Mouse (Mus musculus) Patski (cell line): Measurements from ENCODE around the gene Camta1. TPM values are rescaled to one million over a fixed set of nuclear protein-coding genes. Genes with fewer than 3 reads are reported as not detected.

ENCODE experiments used
- ATAC-seq: fragments of 100-300 bp; one replicate; pipeline ENCODE4 v1.8.0; 2021
- CTCF ChIA-PET: fragments of 350-600 bp; sonication (Branson Sonifier 250); formaldehyde crosslinking; loops from one replicate; lab custom pipeline; 2022; ENCODE audit warnings: inconsistent platforms; lab: Charles Lee
- POLR2A ChIA-PET: fragments of 350-600 bp; sonication (Branson Sonifier 250); formaldehyde crosslinking; loops from one replicate; lab custom pipeline; 2022; ENCODE audit warnings: antibody characterized with exemption, inconsistent platforms; lab: Charles Lee
- DNase-seq: peaks from one replicate; pipeline ENCODE4 v3.0.0-alpha.2; 2011; ENCODE audit warnings: low read depth, low spot score
- H3K27me3 ChIP-seq: fragments of 371-371 bp; one replicate; pipeline ENCODE4 v1.5.1; 2021
- CTCF ChIP-seq: fragments of 100-300 bp; IDR thresholded peaks from one replicate; pipeline ENCODE4 v1.5.1; 2021
- in situ Hi-C: fragments of 300-500 bp; cut with MboI; formaldehyde crosslinking; loops from 3 replicates; pipeline ENCODE4 v1.11.1; 2018; ENCODE audit warnings: low pct_unique_long_range_greater_than_20kb, mixed read lengths
- polyA plus RNA-seq: library from polyadenylated mRNA; unstranded; gene quantifications from one replicate; pipeline ENCODE4 v1.2.3, GENCODE M21; 2021

Camta1 gene
- polyA plus RNA-seq, 1 experiment from 2014 or later, result 28.0 TPM

DNA sequence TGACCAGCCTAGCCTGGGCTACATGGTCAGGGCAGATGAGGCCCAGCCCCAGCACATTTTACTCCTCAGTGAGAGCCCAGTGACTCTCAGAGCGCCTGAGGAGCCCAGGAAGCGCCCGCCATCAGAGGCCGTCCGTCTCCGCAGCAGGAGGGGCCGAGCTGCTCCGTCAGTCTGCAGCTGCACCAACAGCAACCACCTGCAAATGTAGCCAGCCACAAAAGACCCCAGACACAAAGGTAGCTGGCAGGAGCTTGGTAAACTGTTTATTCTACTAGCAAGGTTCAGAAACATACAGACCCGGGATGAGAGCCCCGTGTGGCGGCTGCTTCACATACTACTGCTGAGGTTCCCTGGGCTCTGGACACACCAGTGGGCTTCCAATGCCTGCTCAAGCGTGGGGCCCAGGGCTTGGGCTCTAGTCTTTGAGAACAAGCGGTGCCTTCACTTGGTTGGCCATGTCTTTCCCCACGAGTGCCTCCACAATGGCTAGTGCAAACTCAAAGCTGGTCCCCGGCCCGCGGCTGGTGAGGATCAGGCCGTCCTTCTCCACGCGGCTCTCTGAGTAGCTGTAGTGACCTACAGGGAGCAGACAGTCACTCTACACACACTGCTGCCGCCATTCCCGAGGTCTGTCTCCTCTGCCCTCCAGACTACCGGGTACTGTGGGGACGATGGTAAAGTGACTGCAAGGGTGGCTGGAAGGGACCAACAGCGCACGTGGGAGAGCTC, 964.6 kb downstream of the Camta1 start:
- no peak for TF ChIP-seq CTCF
- DNase-seq, result no peak
- ChIA-PET POLR2A (no interaction called here), CTCF (no interaction called here)
- no peaks in the 10 kb centered on the region for H3K27me3 ChIP-seq
- in situ Hi-C loops, result loop anchor here (5.0 kb wide), 1 partner anchor 240 kb away; no protein-coding TSS in a partner anchor
- no peak for ATAC-seq

DNA sequence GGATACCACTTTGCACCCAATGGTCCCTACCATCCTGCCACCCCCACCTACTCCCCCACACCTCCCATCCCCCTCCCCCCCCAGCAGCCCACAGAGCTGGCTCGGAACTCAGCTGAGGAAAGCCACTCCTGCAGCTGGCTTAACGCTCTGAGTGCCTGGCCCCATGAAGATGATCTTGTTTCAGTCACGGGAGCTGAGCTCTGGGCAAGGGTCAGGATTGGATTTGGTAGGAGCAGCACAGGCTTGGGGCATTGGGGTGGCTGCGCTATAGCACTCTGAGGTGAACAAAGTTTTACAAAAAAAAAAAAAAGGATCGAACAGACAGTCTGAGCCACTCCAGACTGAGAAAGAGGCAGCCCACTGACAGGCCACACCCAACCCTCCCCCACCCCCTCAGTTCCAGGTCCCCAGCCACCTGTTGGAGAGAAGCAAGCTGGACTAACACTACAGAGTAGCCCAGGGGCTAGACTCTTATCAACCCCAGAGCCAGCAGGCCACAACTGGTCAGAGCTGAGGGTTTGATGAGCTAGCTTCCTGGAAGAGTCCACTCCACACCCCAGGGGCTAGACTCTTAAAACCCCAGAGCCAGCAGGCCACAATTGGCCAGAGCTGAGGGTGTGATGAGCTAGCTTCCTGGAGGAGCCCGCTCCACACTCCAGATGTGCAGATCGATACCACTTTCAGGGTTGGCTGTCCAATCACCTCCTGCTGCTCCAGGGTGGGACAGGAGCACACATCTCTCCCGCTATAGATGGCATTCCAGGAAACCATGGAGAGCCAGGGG, 966.8 kb downstream of the Camta1 start:
- ChIA-PET CTCF (no interaction called here), POLR2A (no interaction called here)
- in situ Hi-C loops, result loop anchor here (5.0 kb wide), 1 partner anchor 238 kb away; no protein-coding TSS in a partner anchor
- H3K27me3 ChIP-seq, result no peaks in the 10 kb centered on the region
- DNase-seq (no peak), ATAC-seq (no peak)
- TF ChIP-seq CTCF, result no peak

DNA sequence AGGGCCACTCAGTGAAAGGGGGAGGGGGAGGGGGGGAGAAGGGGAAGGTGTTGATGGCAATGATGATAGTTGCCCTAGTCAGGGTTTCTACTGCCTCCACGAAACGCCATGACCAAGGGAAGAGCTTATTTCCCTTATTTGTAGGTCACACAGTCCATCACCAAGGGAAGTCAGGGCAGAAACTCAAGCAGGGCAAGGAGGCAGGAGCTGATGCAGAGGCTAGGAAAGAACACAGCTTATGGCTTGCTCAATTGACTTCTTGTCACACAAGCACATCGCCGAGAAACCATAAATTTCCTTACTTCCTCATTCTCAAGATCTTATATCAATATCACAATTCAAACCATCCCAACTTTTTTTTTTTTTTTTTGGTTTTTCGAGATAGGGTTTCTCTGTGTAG, 970.4 kb downstream of the Camta1 start:
- in situ Hi-C loops, result no loop called here
- ATAC-seq (no peak), DNase-seq (no peak)
- no peak for TF ChIP-seq CTCF
- ChIA-PET POLR2A (interaction anchor here (0.6 to 1.5 kb wide), 2 partner anchors 19 to 266 kb away, joined by 3 to 4 read pairs; no protein-coding TSS in a partner anchor), CTCF (interaction anchor here (1.5 to 2.5 kb wide), 2 partner anchors 11 to 35 kb away, joined by 3 to 11 read pairs; no protein-coding TSS in a partner anchor)
- H3K27me3 ChIP-seq, result no peaks in the 10 kb centered on the region

DNA sequence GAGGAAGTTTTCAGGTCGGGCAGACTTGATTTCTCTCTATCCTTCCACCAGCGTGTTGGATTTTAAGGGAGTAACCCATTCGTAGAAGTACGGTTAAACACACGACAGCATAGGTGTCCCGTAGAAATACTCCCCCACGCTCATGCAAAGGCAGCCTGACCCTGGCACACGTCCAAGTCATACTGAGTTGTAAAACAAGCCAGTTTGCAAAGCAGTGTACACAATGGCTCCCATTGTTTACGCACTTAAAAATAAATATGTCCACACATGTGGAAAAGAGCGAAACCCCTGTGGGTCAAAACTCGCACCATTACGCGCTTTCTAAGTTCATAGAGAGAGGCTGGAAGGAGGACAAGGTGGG, 971.7 kb downstream of the Camta1 start:
- TF ChIP-seq CTCF, result no peak
- DNase-seq (no peak), ATAC-seq (no peak)
- ChIA-PET CTCF (no interaction called here), POLR2A (no interaction called here)
- H3K27me3 ChIP-seq, result no peaks in the 10 kb centered on the region
- in situ Hi-C loops, result no loop called here

DNA sequence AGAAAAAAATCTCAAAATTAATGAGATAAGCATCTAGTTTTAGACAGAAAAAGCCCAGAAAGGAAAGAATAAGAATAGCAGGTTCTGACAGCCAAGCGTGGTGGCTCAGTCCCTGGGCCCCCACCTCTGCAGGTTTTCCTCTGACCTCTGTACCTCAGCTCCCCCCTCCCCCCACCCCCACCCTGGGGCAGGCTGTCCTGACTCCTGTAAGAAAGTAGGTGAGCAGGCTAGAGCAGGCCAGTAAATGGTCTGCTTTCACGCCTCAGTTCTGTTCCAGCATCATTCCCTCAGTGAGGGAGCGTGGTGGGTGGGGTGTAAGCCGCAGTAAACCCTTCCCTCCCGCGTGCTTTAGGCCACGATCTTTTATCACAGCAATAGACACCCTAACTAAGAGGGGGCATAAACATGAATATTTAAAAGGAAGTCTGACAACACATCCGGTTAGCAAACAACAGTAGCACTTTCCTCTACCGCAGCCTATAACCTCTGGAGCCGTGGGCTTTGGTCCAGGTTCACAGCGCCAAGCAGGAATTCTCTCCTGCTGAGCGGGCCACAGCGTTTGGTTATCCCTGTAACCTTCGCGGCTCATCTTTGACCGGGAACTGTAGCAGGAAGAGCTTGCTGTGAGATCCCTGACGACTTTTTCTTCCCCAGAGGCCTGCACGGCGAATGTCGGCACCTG, 972.3 kb downstream of the Camta1 start:
- in situ Hi-C loops, result no loop called here
- CTCF ChIA-PET, result no interaction called here
- POLR2A ChIA-PET, result no interaction called here
- no peaks in the 10 kb centered on the region for H3K27me3 ChIP-seq
- no peak for ATAC-seq
- no peak for DNase-seq
- no peak for TF ChIP-seq CTCF

DNA sequence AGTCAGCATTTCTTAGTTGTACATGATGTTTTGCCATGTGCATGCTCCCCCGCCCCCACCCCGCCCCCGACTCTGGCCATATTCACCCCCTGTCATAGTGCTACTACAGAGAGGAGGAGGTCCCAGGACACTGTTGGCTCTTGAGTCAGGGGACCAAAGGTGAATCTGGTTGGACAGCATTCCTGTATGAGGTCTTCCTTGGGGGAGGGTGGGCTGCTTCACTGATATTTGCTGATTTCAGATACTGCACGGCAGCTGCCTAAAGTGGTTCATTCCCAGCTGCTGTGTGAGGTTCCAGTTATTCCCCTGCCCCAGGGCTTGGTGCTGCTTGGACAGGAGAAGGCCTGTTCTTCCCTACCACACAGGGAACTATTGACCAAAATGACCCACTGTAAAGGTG, 973.2 kb downstream of the Camta1 start:
- ChIA-PET POLR2A (no interaction called here), CTCF (no interaction called here)
- no peaks in the 10 kb centered on the region for H3K27me3 ChIP-seq
- no peak for DNase-seq
- in situ Hi-C loops, result no loop called here
- TF ChIP-seq CTCF, result no peak
- no peak for ATAC-seq

DNA sequence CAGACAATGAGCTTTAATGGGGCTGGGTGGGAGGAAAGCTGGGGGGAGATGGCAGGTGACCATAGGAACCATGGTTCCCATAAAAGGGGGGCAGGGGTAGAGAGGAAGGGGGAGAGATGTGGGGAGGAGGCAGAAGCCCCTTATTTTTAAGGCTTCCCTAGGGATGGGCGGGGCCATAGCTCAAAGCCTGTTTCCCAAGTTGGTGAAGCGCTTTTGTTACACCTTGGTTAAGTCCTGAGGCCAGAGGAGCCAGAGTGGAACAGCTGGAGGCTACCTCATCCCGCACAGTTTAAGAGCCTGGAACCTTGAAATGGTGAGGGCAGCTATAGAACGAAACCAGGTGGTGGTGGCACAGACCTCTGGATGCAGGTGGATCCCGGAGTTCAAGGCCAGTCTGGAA, 973.8 kb downstream of the Camta1 start:
- H3K27me3 ChIP-seq, result no peaks in the 10 kb centered on the region
- ChIA-PET POLR2A (no interaction called here), CTCF (interaction anchor here (1.3 kb wide), 1 partner anchor 10 kb away, joined by 5 read pairs; no protein-coding TSS in a partner anchor)
- TF ChIP-seq CTCF, result no peak
- in situ Hi-C loops, result no loop called here
- DNase-seq, result no peak
- ATAC-seq, result no peak

DNA sequence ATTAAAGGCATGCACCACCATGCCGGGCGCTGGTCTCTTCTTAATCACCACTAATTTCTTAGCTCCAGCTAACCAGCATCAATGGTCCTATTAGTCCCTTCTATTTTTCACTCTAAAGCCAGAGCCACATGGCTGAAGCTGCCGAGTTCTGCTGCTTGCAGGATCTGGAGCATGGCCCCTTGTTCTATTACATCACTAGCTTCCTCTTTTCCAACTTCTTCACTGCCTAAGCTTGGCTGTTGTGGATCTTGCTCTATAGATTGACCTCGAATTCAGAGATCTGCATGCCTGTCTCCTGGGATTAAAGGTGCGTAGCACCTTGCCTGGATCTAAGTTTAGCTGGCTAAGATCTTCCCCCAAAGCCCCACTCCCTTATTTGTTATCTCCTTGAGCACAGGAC, 979.0 kb downstream of the Camta1 start:
- CTCF ChIA-PET, result no interaction called here
- POLR2A ChIA-PET, result no interaction called here
- TF ChIP-seq CTCF, result no peak
- DNase-seq (no peak), ATAC-seq (no peak)
- in situ Hi-C loops, result no loop called here
- H3K27me3 ChIP-seq, result no peaks in the 10 kb centered on the region

DNA sequence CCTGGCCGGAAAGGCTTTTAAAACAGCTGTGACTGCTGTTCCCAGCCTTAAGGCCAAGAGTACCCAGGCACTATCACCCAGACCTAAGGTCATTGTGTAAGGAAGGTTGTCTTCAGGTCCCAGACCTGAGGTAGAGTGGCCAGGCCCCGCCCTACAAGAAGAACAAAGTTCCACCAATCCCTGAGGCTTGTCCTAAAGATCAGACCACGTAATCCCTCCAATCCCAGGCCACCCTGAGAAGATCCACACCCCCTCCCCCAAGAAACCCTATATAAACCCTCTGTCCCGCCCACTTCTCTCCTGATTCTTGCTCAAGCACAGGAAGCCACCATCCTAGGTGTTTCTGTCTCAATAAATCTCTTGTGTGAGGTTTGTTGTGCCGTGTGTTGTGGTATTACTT, 981.3 kb downstream of the Camta1 start:
- POLR2A ChIA-PET, result no interaction called here
- in situ Hi-C loops, result no loop called here
- DNase-seq (no peak), ATAC-seq (no peak)
- TF ChIP-seq CTCF, result no peak
- CTCF ChIA-PET, result no interaction called here
- no peaks in the 10 kb centered on the region for H3K27me3 ChIP-seq

DNA sequence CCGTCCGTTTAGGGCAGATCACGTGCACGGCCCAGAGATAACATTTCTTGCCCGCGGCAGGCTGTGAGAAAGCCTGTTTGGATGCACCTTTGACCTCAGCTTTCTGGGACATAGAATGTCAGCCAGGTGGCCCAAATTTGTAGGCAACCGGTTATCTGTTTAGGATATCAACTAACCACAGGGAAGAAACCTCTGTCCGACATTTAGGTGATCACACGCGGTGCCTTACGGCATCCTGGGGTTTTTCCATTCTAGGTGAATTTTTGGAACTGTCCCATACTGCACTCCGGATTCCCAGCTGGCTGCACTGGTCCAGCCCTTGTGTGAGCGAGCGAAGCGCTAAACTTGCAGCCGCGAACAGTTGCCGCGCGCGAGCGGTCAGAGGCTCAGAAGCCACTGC, 982.0 kb downstream of the Camta1 start:
- TF ChIP-seq CTCF, result no peak
- no peaks in the 10 kb centered on the region for H3K27me3 ChIP-seq
- POLR2A ChIA-PET, result no interaction called here
- no peak for ATAC-seq
- CTCF ChIA-PET, result no interaction called here
- no peak for DNase-seq
- in situ Hi-C loops, result no loop called here
